Mouse (Mus musculus): ENCODE results near the gene Ms4a2. TPM values are rescaled to one million over a fixed set of nuclear protein-coding genes. Genes with fewer than 3 reads are reported as not detected.

Gene Ms4a2
- total RNA-seq, 2 experiments from 2014 or later, result 0.38 TPM; not detected in 1

DNA sequence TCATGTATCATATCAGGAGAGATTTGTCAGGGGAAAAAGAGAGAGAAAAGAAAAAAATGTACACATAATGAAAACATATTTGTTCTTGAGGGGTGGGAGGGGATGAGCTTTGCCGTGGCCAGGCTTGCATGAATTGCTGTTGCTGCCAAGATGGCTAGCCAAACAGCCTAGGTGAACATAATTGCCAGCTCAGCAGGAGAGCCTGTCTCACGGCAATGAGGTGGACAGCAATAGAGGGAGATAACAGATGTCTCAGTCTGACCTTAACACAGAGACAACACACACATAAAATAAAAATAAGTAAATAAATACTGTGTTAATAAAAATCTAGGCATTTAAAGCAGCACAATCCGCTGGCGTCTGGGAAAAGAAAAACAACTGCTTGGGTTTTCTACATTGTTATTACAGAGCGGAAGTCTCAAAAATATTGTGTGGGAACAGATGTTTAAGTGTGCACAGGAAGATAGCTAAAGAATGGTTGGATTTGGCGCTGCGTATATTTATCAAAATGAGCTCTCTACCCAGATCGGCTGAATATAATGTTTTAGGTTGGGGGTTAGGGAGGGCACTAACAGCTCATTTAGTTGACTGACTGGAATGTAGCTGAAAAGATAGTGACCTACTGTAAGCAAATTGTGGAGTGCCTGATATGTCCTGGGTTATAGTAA, 9.6 kb downstream of the Ms4a2 start:
- no peak overlapping the region for H3K27ac ChIP-seq
- no peak for TF ChIP-seq CTCF (conservative IDR thresholded peaks at IDR 0.05)
- no peak for DNase-seq (ENCODE audit: low spot score in 2 of 2)
- H3K4me3 ChIP-seq, result no peak overlapping the region

DNA sequence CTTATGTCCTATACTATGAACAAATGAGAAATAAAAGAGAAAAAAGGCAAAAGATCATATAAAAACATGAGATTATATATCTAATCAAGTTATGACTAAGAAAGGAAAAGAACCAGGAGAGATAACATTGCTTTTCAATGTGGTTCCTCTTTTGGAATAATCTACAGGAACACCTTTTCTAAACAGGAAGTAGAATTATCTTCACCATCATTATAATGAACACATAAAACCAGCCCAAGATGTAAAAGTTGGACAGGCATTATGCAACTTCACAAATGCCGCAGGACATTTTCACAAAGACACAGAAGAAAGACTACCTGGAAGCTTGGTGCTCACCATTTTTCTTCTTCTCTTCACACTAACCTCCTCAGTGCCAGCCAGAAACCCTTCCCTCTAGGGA, 10.4 kb downstream of the Ms4a2 start:
- Histone ChIP-seq H3K27ac (no peak overlapping the region), H3K4me3 (no peak overlapping the region)
- no peak for DNase-seq (ENCODE audit: low spot score in 2 of 2)
- no peak for TF ChIP-seq CTCF (conservative IDR thresholded peaks at IDR 0.05)

GRCm38 (mm10) chr19:11612293-11612692, 11.2 kb downstream of the Ms4a2 start:
- Histone ChIP-seq H3K4me3 (no peak overlapping the region), H3K27ac (no peak overlapping the region)
- TF ChIP-seq CTCF (conservative IDR thresholded peaks at IDR 0.05), result no peak
- no peak for DNase-seq (ENCODE audit: low spot score in 2 of 2)

DNA sequence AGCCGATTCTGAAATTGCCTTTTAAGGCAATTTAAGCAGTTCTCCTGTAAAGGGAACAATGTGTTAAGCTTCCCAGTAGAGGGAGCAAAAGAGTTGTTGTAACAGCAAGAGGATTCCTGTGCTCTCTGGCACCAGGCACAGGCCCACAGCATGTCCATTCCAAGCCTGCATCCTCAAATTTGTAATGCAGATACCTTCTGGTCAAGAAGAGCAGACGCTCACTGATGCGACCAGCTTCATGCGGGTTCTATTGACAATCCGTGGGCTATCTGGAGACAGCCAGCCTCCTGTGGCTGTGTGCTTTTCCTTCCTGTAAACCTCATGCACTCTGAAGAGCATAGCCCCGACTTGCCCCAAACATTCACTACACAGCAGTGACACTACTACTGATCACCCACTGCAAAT, 12.0 kb downstream of the Ms4a2 start:
- Histone ChIP-seq H3K27ac (no peak overlapping the region), H3K4me3 (no peak overlapping the region)
- peak; percentile 89 for TF ChIP-seq CTCF (conservative IDR thresholded peaks at IDR 0.05)
- DNase-seq (ENCODE audit: low spot score in 2 of 2), result peak; percentile 24 to 39

- Histone ChIP-seq H3K27ac (no peak overlapping the region), H3K4me3 (no peak overlapping the region)
- TF ChIP-seq CTCF (conservative IDR thresholded peaks at IDR 0.05), result peak; percentile 79
- DNase-seq (ENCODE audit: low spot score in 2 of 2), result peak in 1 of 2 experiments; percentile 29
Observed at GRCm38 (mm10) chr19:11608172-11608571, 15.3 kb downstream of the Ms4a2 start.

- DNase-seq (ENCODE audit: low spot score in 2 of 2), result no peak
- no peak for TF ChIP-seq CTCF (conservative IDR thresholded peaks at IDR 0.05)
- H3K4me3 ChIP-seq, result no peak within 1 kb of the TSS
- H3K27ac ChIP-seq, result no peak within 1 kb of the TSS
Observed at GRCm38 (mm10) chr19:11604603-11605002, 18.9 kb downstream of the Ms4a2 start, which contains the start of gene Ms4a6d. Gene Ms4a6d, minus strand, starts transcription at chr19:11604849.

DNA sequence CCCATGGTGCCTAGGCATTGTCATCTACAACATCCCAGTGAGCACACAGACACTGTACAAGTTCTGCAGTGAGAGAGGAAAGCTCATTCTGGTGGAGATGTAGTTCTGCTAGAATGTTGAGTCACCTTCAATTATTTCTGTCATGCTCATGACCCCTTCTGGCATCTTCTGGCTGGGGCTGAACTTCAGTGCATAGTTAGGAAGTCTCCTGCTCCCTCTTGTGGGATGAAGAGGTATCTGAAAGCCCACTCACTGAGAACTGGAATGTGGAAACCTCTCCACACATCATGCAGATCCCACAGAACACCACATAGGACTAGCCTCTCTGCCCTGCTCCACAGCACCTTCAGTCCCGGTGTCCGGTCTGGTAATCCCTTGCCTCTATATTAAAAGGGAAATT, 21.5 kb downstream of the Ms4a2 start:
- no peak overlapping the region for H3K27ac ChIP-seq

DNA sequence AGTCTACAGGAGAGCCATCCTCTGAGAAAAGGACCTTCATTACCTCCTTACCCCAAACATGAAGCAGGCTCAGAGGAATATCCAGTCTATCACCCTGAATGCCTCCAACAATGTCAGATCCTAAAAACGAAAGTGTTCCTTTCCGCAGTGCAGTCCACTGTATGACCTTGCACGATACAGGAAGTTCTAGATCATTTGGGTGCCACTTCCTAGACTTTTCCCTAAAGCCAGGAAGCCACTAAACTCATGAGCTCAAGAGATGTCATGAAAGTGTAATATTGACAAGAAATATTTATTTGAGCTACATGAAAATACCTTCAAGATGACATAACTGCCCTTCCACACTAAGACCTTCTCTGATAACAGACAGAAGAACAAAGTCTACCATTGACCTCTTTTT, 22.2 kb downstream of the Ms4a2 start:
- H3K27ac ChIP-seq, result no peak overlapping the region
- no peak for DNase-seq (ENCODE audit: low spot score in 2 of 2)
- no peak for TF ChIP-seq CTCF (conservative IDR thresholded peaks at IDR 0.05)
- H3K4me3 ChIP-seq, result no peak overlapping the region

More for the DNA sequence above, 21.5 kb downstream of the Ms4a2 start:
- no peak overlapping the region for H3K4me3 ChIP-seq
- peak; percentile 44 to 48 for DNase-seq (ENCODE audit: low spot score in 2 of 2)
- TF ChIP-seq CTCF (conservative IDR thresholded peaks at IDR 0.05), result peak; percentile 84

DNA sequence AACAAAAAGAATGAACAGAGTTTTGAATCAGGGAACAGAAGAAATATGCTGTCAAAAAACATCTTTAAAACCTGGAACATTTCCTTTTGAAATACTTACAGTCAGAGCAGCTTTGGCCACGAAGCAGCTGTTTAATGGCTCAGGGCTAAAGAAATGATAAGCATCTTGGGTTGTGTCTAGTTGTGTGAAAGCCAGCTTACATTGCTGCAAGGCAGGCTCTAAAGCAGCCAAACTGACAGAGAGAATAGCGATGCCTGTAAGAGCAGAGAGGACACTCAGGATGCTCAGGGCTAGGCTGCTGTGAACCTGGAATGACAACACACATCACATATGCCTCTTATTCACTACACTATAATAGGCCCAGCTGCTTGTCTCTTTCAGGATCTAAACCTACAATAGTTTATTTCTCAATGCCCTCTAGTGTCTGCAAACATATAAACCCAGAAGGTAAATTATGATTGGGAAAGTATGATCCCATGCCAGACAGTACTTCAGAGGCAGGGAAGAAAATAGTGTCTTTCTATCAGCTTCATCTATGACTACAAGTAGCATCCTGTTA, 33.5 kb downstream of the Ms4a2 start:
- peak; percentile 55 for TF ChIP-seq CTCF (conservative IDR thresholded peaks at IDR 0.05)
- H3K27ac ChIP-seq, result no peak overlapping the region
- H3K4me3 ChIP-seq, result no peak overlapping the region
- DNase-seq (ENCODE audit: low spot score in 2 of 2), result no peak

GRCm38 (mm10) chr19:11589205-11589604, 34.3 kb downstream of the Ms4a2 start:
- TF ChIP-seq CTCF (conservative IDR thresholded peaks at IDR 0.05), result no peak
- no peak overlapping the region for H3K27ac ChIP-seq
- no peak overlapping the region for H3K4me3 ChIP-seq
- no peak for DNase-seq (ENCODE audit: low spot score in 2 of 2)

GRCm38 (mm10) chr19:11574965-11575364, 48.6 kb downstream of the Ms4a2 start:
- DNase-seq (ENCODE audit: low spot score in 2 of 2), result no peak
- no peak overlapping the region for H3K27ac ChIP-seq
- TF ChIP-seq CTCF (conservative IDR thresholded peaks at IDR 0.05), result no peak

More at GRCm38 (mm10) chr19:11574965-11575364, 48.6 kb downstream of the Ms4a2 start:
- H3K4me3 ChIP-seq, result no peak overlapping the region

Other genes with a start within 250 kb of the Ms4a2 start
- 1 to 10 TPM in 1 of 2 experiments, not detected in 1; 1.5 TPM for gene Ms4a4a, start 248.2 kb downstream of the Ms4a2 start, total RNA-seq (2021)
- gene Ms4a4c, start 218.9 kb downstream of the Ms4a2 start, total RNA-seq (2021), result not detected
- gene Ms4a4b, start 180.2 kb downstream of the Ms4a2 start, total RNA-seq (2021), result not detected
- gene Ms4a6c, start 154.4 kb downstream of the Ms4a2 start, total RNA-seq (2021), result under 1 TPM; 0.84 to 0.86 TPM
- under 1 TPM; 0.36 to 0.83 TPM for gene Gm8369, start 137.8 kb downstream of the Ms4a2 start, total RNA-seq (2021)
- 1 to 10 TPM; 1.2 to 1.4 TPM for gene Ms4a6b, start 107.2 kb downstream of the Ms4a2 start, total RNA-seq (2021)
- not detected for gene Ms4a4d, start 86.9 kb downstream of the Ms4a2 start, total RNA-seq (2021)
- 1 to 10 TPM; 1.4 to 1.5 TPM for gene Ms4a6d, start 18.9 kb downstream of the Ms4a2 start, total RNA-seq (2021)
- gene Ms4a3, start 17.1 kb upstream of the Ms4a2 start, total RNA-seq (2021), result not detected
- gene Oosp2, start 36.8 kb upstream of the Ms4a2 start, total RNA-seq (2021), result not detected
- gene Oosp1, start 67.4 kb upstream of the Ms4a2 start, total RNA-seq (2021), result not detected
- gene Oosp3, start 73.3 kb upstream of the Ms4a2 start, total RNA-seq (2021), result not detected
- gene Gif, start 123.8 kb upstream of the Ms4a2 start, total RNA-seq (2021), result not detected
- 10 to 100 TPM; 31.2 to 34.6 TPM for gene Mrpl16, start 146.7 kb upstream of the Ms4a2 start, total RNA-seq (2021)
- gene Stx3, start 195.7 kb upstream of the Ms4a2 start, total RNA-seq (2021), result 10 to 100 TPM; 30.6 to 39.3 TPM
- gene Olfr1417, start 215.5 kb upstream of the Ms4a2 start, total RNA-seq (2021), result not detected
- gene Olfr1418, start 237.3 kb upstream of the Ms4a2 start, total RNA-seq (2021), result not detected

All from layer of hippocampus, adult 2 months (tissue).